Mouse (Mus musculus) cerebellum, adult 18-20 months (tissue): Measurements from ENCODE around the gene Parp6.

Experiments
- DNase-seq, 2 experiments: peaks; one replicate each; pipeline ENCODE4 v3.0.0; 2021

Gene Parp6

GRCm38 (mm10) chr9:59687416-59688046 lies 70.4 kb downstream of the Parp6 start:
- no peak for DNase-seq

DNA sequence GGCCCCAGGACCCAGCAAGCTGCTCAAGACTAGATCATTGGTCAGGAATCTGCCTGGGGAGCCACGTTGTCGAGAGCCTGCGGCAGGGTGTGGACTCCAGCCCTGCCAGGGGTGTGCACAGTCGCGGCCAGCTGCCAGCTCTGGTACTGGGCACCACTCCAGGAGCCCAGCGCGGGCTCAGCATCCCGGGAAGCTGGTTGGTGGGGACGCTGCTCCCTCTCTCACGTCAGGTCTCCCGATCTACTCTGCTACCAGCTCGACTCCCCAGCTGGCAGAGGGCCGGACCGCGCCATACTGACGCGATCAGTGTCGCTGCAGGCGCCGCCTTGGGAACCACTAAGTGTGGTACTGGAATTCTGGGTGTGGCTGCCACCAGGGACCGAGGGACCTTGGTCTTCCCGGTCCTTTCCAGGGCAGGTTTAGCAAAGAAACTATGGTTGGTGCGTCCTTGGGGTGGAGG lies 74.6 kb downstream of the Parp6 start:
- peak; percentile 61 to 67 for DNase-seq

- DNase-seq, result peak; percentile 60 to 69
Observed at GRCm38 (mm10) chr9:59692145-59692544, 75.1 kb downstream of the Parp6 start.

DNA sequence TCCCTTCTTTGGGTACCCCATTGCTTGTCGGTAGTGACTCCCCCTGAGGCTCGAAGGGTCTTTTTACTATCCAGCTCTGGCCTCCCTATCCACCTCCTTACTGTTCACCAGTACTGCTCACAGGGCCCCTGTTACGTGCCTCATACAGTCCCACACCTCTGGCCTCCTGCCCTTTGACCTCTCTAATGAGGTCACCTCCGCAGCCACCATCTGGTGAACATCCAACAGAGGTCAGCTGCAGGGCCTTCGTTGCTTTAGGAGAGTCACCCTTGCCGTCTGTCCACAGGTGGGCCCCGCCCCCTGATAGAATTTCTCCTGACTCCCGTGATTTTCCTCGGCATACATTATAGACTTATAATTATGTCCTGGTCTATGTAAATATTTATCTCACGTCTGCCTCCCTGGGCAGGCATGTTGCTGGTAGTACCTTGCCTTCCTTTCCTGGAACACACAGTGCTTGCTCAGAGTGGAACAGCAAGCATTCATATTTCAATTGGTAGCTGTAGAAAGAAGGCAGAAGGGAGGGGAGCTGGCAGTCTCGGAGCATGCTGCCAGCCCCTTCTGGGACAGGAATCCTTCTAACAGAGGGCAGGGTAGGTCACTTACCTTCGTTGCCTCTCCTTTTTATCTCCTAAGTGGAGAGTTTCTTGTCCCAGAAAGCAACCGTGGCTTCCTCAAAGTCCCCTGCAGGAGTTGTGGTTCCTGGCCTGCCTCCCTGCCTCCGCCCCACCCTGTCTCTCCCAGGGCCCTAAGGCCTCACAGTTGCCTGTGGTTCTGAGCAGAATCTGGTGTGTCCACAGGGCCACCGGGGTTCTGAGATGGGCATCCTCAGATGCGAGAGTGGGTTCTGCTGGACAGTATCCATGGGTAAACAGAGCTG lies 77.7 kb downstream of the Parp6 start:
- no peak for DNase-seq

GRCm38 (mm10) chr9:59695451-59695813 lies 78.3 kb downstream of the Parp6 start:
- no peak for DNase-seq

GRCm38 (mm10) chr9:59696381-59696780 lies 79.3 kb downstream of the Parp6 start:
- no peak for DNase-seq
